Mouse (Mus musculus) cerebellum, postnatal 36 days (tissue): ENCODE measurements at regions not wholly inside any gene's neighbourhood (a gene's known extent, or its start where the extent isn't known, plus 50 kb on each side); places are given as distances from the start of the nearest gene placed in this dataset.

Source experiments
- DNase-seq, 2 experiments: peaks; one replicate each; pipeline ENCODE4 v3.0.0; 2021 to 2022; ENCODE audit warnings: mixed read lengths in 2 of 2

GRCm38 (mm10) chr16:10098511-10098910 lies 71.5 kb upstream of the Rpl39l start:
- no peak for DNase-seq

GRCm38 (mm10) chr16:10088461-10089353 lies 81.3 kb upstream of the Rpl39l start:
- DNase-seq: peak; percentile 10 to 26

- DNase-seq: no peak
Measured at GRCm38 (mm10) chr16:10086341-10086740, 83.7 kb upstream of the Rpl39l start.

DNA sequence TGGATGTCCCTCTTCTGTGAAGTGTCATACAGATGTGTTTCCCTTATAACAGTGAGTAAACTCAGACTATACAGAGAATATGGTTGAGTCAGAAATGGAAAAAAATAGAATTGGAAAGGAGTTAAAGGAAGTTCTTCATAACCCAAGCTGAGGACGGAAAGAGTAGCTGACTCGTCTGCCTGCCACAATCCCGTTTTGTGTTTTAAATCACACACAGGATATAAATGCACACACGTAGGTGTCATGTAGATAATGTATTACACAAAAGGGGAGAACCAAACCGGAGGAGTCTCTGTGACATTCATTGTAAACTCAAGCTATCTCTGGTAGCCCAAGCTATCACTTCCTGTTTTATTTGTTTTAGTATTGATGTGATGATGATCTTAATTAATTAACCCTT lies 84.6 kb upstream of the Rpl39l start:
- no peak for DNase-seq

DNA sequence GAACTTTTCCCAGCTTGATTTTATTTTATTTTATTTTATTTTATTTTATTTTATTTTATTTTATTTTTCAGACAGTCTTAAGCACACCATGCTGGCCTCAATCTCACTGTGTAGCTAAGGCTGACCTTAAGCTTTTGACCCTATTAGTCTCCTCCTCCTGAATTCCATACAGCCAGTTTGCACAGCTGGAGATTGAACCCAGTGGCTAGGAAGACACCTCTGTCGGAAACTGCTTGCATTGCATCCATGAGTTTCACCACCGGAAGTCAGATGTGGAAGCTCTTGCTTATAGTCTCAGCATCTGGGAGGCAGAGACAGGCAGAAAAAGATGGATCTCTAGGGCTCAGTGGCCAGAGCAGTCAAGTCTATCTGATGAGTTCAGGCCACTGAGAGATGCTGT lies 86.4 kb upstream of the Grin2a start:
- no peak for DNase-seq

- no peak for DNase-seq
Measured at GRCm38 (mm10) chr16:10080121-10080679, 84.8 kb upstream of the Grin2a start.

GRCm38 (mm10) chr16:10073158-10073557 lies 77.8 kb upstream of the Grin2a start:
- peak; percentile 71 to 75 for DNase-seq

GRCm38 (mm10) chr16:10063491-10063890 lies 68.1 kb upstream of the Grin2a start:
- DNase-seq: no peak

- peak in 1 of 2 experiments; percentile 4 for DNase-seq
Measured at GRCm38 (mm10) chr16:10058094-10058493, 62.7 kb upstream of the Grin2a start.
